Mouse (Mus musculus): Measurements from ENCODE around the gene Pkm. TPM values are rescaled to one million over a fixed set of nuclear protein-coding genes. Genes with fewer than 3 reads are reported as not detected.

The Pkm gene
- total RNA-seq, 2 experiments from 2014 or later: 517 to 569 TPM

- intact Hi-C loops (cut with DNase I): no loop called here
- no peak for DNase-seq
Measured at GRCm38 (mm10) chr9:59664664-59665256, 8.6 kb downstream of the Pkm start.

- intact Hi-C loops (cut with DNase I): no loop called here
- no peak for DNase-seq
Measured at GRCm38 (mm10) chr9:59666016-59666415, 9.8 kb downstream of the Pkm start.

- no peak for DNase-seq
Measured at GRCm38 (mm10) chr9:59666813-59667212, 10.6 kb downstream of the Pkm start.

GRCm38 (mm10) chr9:59667250-59667649 is 11.1 kb downstream of the Pkm start:
- intact Hi-C loops (cut with DNase I): no loop called here
- DNase-seq: no peak

More at GRCm38 (mm10) chr9:59666813-59667212, 10.6 kb downstream of the Pkm start:
- intact Hi-C loops (cut with DNase I): no loop called here

GRCm38 (mm10) chr9:59667904-59668303 is 11.7 kb downstream of the Pkm start:
- no peak for DNase-seq
- intact Hi-C loops (cut with DNase I): no loop called here

GRCm38 (mm10) chr9:59668473-59668872 is 12.3 kb downstream of the Pkm start:
- intact Hi-C loops (cut with DNase I): no loop called here

GRCm38 (mm10) chr9:59669172-59669571 is 13.0 kb downstream of the Pkm start:
- intact Hi-C loops (cut with DNase I): no loop called here

More at GRCm38 (mm10) chr9:59668473-59668872, 12.3 kb downstream of the Pkm start:
- no peak for DNase-seq

GRCm38 (mm10) chr9:59672195-59672894 is 16.2 kb downstream of the Pkm start:
- intact Hi-C loops (cut with DNase I): no loop called here
- DNase-seq: no peak

More at GRCm38 (mm10) chr9:59669172-59669571, 13.0 kb downstream of the Pkm start:
- DNase-seq: no peak

- intact Hi-C loops (cut with DNase I): no loop called here
- no peak for DNase-seq
Measured at GRCm38 (mm10) chr9:59673427-59673826, 17.3 kb downstream of the Pkm start.

- intact Hi-C loops (cut with DNase I): no loop called here
- DNase-seq: peak; percentile 10
Measured at GRCm38 (mm10) chr9:59675598-59675997, 19.4 kb downstream of the Pkm start.

- intact Hi-C loops (cut with DNase I): no loop called here
- peak; percentile 29 for DNase-seq
Measured at GRCm38 (mm10) chr9:59678313-59678712, 22.1 kb downstream of the Pkm start.

- DNase-seq: peak; percentile 86
- intact Hi-C loops (cut with DNase I): no loop called here
Measured at GRCm38 (mm10) chr9:59679678-59680533, 23.7 kb downstream of the Pkm start, which contains the start of gene Gramd2. Gene Gramd2 (plus strand): TSS chr9:59680144.

GRCm38 (mm10) chr9:59680534-59680875 is 24.3 kb downstream of the Pkm start:
- intact Hi-C loops (cut with DNase I): no loop called here

GRCm38 (mm10) chr9:59684020-59684419 is 27.9 kb downstream of the Pkm start:
- no peak for DNase-seq
- intact Hi-C loops (cut with DNase I): no loop called here

More at GRCm38 (mm10) chr9:59680534-59680875, 24.3 kb downstream of the Pkm start:
- DNase-seq: no peak

GRCm38 (mm10) chr9:59687416-59688046 is 31.4 kb downstream of the Pkm start:
- intact Hi-C loops (cut with DNase I): no loop called here
- DNase-seq: no peak

- intact Hi-C loops (cut with DNase I): no loop called here
- DNase-seq: peak; percentile 90
Measured at GRCm38 (mm10) chr9:59691635-59692094, 35.5 kb downstream of the Pkm start.

GRCm38 (mm10) chr9:59692145-59692544 is 36.0 kb downstream of the Pkm start:
- DNase-seq: peak; percentile 79
- intact Hi-C loops (cut with DNase I): no loop called here

GRCm38 (mm10) chr9:59694571-59695450 is 38.6 kb downstream of the Pkm start:
- intact Hi-C loops (cut with DNase I): no loop called here
- no peak for DNase-seq

- intact Hi-C loops (cut with DNase I): no loop called here
- no peak for DNase-seq
Measured at GRCm38 (mm10) chr9:59695451-59695813, 39.3 kb downstream of the Pkm start.

- no peak for DNase-seq
- intact Hi-C loops (cut with DNase I): no loop called here
Measured at GRCm38 (mm10) chr9:59696381-59696780, 40.2 kb downstream of the Pkm start.

Data from left cerebral cortex, postnatal 4 days (tissue).